Mouse (Mus musculus) left cerebral cortex, postnatal 10 days (tissue): ENCODE measurements around the gene Gpbp1l1. TPM values are rescaled to one million over a fixed set of nuclear protein-coding genes. Genes with fewer than 3 reads are reported as not detected.

Experiments
- DNase-seq, 2 experiments: peaks; one replicate each; pipeline ENCODE4 v3.0.0; 2021 to 2022; ENCODE audit warnings: low spot score in 2 of 2, mixed read lengths in 1 of 2; ENCODE audit errors: extremely low spot score in 1 of 2
- intact Hi-C: fragments of 180-260 bp; cut with DNase I; formaldehyde crosslinking; loops from one replicate; pipeline ENCODE4 v1.15.1; 2025
- total RNA-seq, 2 experiments: library from RNA; stranded (reverse); gene quantifications; 2 replicates each; pipeline ENCODE4 v1.2.3; 2021

Gpbp1l1 gene
- total RNA-seq, 2 experiments from 2014 or later = 25.3 to 28.0 TPM

GRCm38 (mm10) chr4:116627722-116628662, 70.5 kb downstream of the Gpbp1l1 start, which contains the start of gene Nasp:
Nasp (minus strand) TSS chr4:116627941.
- DNase-seq = peak; percentile 76 to 88
- intact Hi-C loops = no loop called here

GRCm38 (mm10) chr4:116635197-116635596, 77.7 kb downstream of the Gpbp1l1 start:
- intact Hi-C loops = no loop called here
- no peak for DNase-seq

- intact Hi-C loops = no loop called here
- no peak for DNase-seq
These were observed 81.4 kb downstream of the Gpbp1l1 start for GRCm38 (mm10) chr4:116638821-116639220.

- intact Hi-C loops = no loop called here
- DNase-seq = no peak
These were observed 84.6 kb downstream of the Gpbp1l1 start for GRCm38 (mm10) chr4:116642071-116642470.

Other genes starting within 250 kb of the Gpbp1l1 start
- gene Mast2, start 93.5 kb upstream of the Gpbp1l1 start, total RNA-seq = 100 to 1,000 TPM; 106 to 119 TPM
- gene Ipp, start 50.1 kb upstream of the Gpbp1l1 start, total RNA-seq = 10 to 100 TPM; 17.4 to 18.9 TPM
- gene Tmem69, start 1.7 kb upstream of the Gpbp1l1 start, total RNA-seq = 10 to 100 TPM; 10.9 to 12.6 TPM
- 1 to 10 TPM; 3.5 to 3.9 TPM for gene Ccdc17, start 39.0 kb downstream of the Gpbp1l1 start, total RNA-seq
- gene Nasp, start 70.3 kb downstream of the Gpbp1l1 start, total RNA-seq = 10 to 100 TPM; 74.7 to 78.1 TPM
- gene Akr1a1, start 94.0 kb downstream of the Gpbp1l1 start, total RNA-seq = 100 to 1,000 TPM; 594 to 625 TPM
- 100 to 1,000 TPM; 173 to 197 TPM for gene Prdx1, start 127.9 kb downstream of the Gpbp1l1 start, total RNA-seq
- 10 to 100 TPM; 15.4 to 16.8 TPM for gene Mmachc, start 150.7 kb downstream of the Gpbp1l1 start, total RNA-seq
- 1 to 10 TPM; 3.2 to 3.3 TPM for gene Ccdc163, start 150.9 kb downstream of the Gpbp1l1 start, total RNA-seq
- 1 to 10 TPM; 1.9 to 2.6 TPM for gene Tesk2, start 163.3 kb downstream of the Gpbp1l1 start, total RNA-seq
- gene Toe1, start 250.0 kb downstream of the Gpbp1l1 start, total RNA-seq = 10 to 100 TPM; 15.2 to 16.1 TPM